In the genomic region with DNA sequence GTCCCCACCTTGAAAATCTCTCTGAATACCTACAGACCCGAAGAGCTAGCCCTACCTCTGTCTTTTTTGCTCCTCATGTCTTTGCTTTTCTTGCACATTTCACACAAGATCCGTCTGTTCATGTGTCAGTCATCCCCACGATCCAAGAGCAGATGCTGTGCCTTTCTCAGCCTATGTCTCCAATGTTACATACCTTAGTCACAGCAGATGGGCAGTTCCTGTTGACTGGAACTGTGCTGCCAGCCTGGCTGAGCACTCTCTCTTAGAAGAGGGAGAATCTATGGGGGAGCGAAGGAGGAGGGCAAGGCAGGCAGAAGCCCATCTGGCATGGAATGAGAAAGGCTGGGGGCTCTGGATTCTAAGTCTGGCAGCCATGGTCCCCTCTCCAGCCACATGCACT, we compare ENCODE assay signal across 24 mouse cellular contexts. TPM values are rescaled to one million over a fixed set of nuclear protein-coding genes. Genes with fewer than 3 reads are reported as not detected.
DNase-seq lines count a peak whose midpoint lies in the region; ATAC-seq lines count a peak whose summit lies in the region.
"Had no signal": no experiment of that assay in that cellular context is flagged by ENCODE, and none has a peak within 500 bp of the region (broad histone marks: within the 10 kb centered on the region; RNA-seq: fewer than 3 reads in every experiment).

No protein-coding gene starts in this region.

- no peaks in the 10 kb centered on the region for H3K36me3 ChIP-seq in hindbrain, embryonic 14.5 days (replicated peaks; ENCODE audit: control insufficient read depth, insufficient read depth)
- no peaks in the 10 kb centered on the region for H3K36me3 ChIP-seq in hindbrain, embryonic 11.5 days (ENCODE audit: control insufficient read depth, insufficient read depth, low read length)
- H3K36me3 ChIP-seq in forebrain, embryonic 16.5 days (ENCODE audit: control insufficient read depth, insufficient read depth), result no peaks in the 10 kb centered on the region
- H3K36me3 ChIP-seq in embryonic facial prominence, embryonic 10.5 days (replicated peaks), result no peaks in the 10 kb centered on the region
- H3K36me3 ChIP-seq: intestine, embryonic 15.5 days; midbrain, embryonic 15.5 days; neural tube, embryonic 15.5 days; stomach, embryonic 15.5 days had no signal

- H3K9ac ChIP-seq in hindbrain, embryonic 14.5 days, result no peak overlapping the region
- no peak overlapping the region for H3K9ac ChIP-seq in hindbrain, embryonic 11.5 days (ENCODE audit: low read depth, low read length)
- H3K9ac ChIP-seq in forebrain, embryonic 16.5 days (replicated peaks; ENCODE audit: low read depth, low read length), result no peak overlapping the region; the same call in 1 of the 2 replicates
- H3K9ac ChIP-seq: intestine, embryonic 15.5 days; midbrain, embryonic 15.5 days; neural tube, embryonic 15.5 days; stomach, embryonic 15.5 days had no signal

- H3K4me3 ChIP-seq in hindbrain, embryonic 14.5 days (replicated peaks; ENCODE audit: low read length), result no peak overlapping the region
- H3K4me3 ChIP-seq in hindbrain, embryonic 11.5 days (ENCODE audit: low read depth, low read length), result no peak overlapping the region
- H3K4me3 ChIP-seq in forebrain, embryonic 16.5 days (replicated peaks; ENCODE audit: low read length), result no peak overlapping the region
- no peak overlapping the region for H3K4me3 ChIP-seq in embryonic facial prominence, embryonic 10.5 days
- H3K4me3 ChIP-seq: heart, adult 2 months; intestine, embryonic 15.5 days; midbrain, embryonic 15.5 days; neural tube, embryonic 15.5 days; stomach, embryonic 15.5 days had no signal

- no peaks in the 10 kb centered on the region for H3K27me3 ChIP-seq in hindbrain, embryonic 14.5 days (ENCODE audit: control insufficient read depth, insufficient read depth, low read length)
- H3K27me3 ChIP-seq in hindbrain, embryonic 11.5 days (ENCODE audit: control insufficient read depth, insufficient read depth, low read length), result no peaks in the 10 kb centered on the region
- H3K27me3 ChIP-seq in forebrain, embryonic 16.5 days (replicated peaks; ENCODE audit: control insufficient read depth, insufficient read depth, low read length), result no peaks in the 10 kb centered on the region
- peaks cover 24% of the 10 kb centered on the region for H3K27me3 ChIP-seq in embryonic facial prominence, embryonic 10.5 days (replicated peaks; ENCODE audit: low read depth, poor library complexity, severe bottlenecking)
- H3K27me3 ChIP-seq: intestine, embryonic 15.5 days; midbrain, embryonic 15.5 days; stomach, embryonic 15.5 days had no signal

- 70% methylated on average over 4 of the region's 4 CpGs for WGBS in hindbrain, embryonic 14.5 days
- WGBS in hindbrain, embryonic 11.5 days, result 85% methylated on average over 4 of the region's 4 CpGs
- whole genome bisulfite sequencing in forebrain, embryonic 16.5 days, result 47% methylated on average over 4 of the region's 4 CpGs
- WGBS in embryonic facial prominence, embryonic 10.5 days, result 75% methylated on average over 4 of the region's 4 CpGs

- H3K4me1 ChIP-seq in hindbrain, embryonic 14.5 days (replicated peaks; ENCODE audit: control insufficient read depth, insufficient read depth, low read length), result no peaks in the 10 kb centered on the region
- H3K4me1 ChIP-seq in hindbrain, embryonic 11.5 days (replicated peaks; ENCODE audit: control insufficient read depth, insufficient read depth, low read length), result no peaks in the 10 kb centered on the region
- peaks cover 8% of the 10 kb centered on the region; the same call in 1 of the 2 replicates for H3K4me1 ChIP-seq in forebrain, embryonic 16.5 days (replicated peaks; ENCODE audit: control insufficient read depth, insufficient read depth, low read length)
- peaks cover 7% of the 10 kb centered on the region for H3K4me1 ChIP-seq in embryonic facial prominence, embryonic 10.5 days
- H3K4me1 ChIP-seq: intestine, embryonic 15.5 days; midbrain, embryonic 15.5 days; stomach, embryonic 15.5 days had no signal

- no peak for ATAC-seq in hindbrain, embryonic 14.5 days (ENCODE audit: low FRiP score)
- no peak for ATAC-seq in hindbrain, embryonic 11.5 days (ENCODE audit: low FRiP score)
- peak; percentile 54; the same call in 1 of the 2 replicates for ATAC-seq in forebrain, embryonic 16.5 days
- ATAC-seq: intestine, embryonic 15.5 days; lung, postnatal 0 days; midbrain, embryonic 15.5 days had no signal

- no peak overlapping the region for H3K4me2 ChIP-seq in hindbrain, embryonic 14.5 days (replicated peaks)
- no peak overlapping the region for H3K4me2 ChIP-seq in hindbrain, embryonic 11.5 days (replicated peaks; ENCODE audit: low read depth, low read length)
- H3K4me2 ChIP-seq in forebrain, embryonic 16.5 days (ENCODE audit: low read length), result no peak overlapping the region
- H3K4me2 ChIP-seq: intestine, embryonic 15.5 days; midbrain, embryonic 15.5 days; neural tube, embryonic 15.5 days; stomach, embryonic 15.5 days had no signal

- peak overlapping the region; percentile 39; the same call in 1 of the 2 replicates for H3K27ac ChIP-seq in hindbrain, embryonic 14.5 days
- H3K27ac ChIP-seq in hindbrain, embryonic 11.5 days (ENCODE audit: low read depth, low read length), result no peak overlapping the region
- H3K27ac ChIP-seq in forebrain, embryonic 16.5 days (ENCODE audit: low read length), result no peak overlapping the region
- H3K27ac ChIP-seq in embryonic facial prominence, embryonic 10.5 days (replicated peaks), result no peak overlapping the region
- H3K27ac ChIP-seq: heart, adult 2 months; intestine, embryonic 15.5 days; midbrain, embryonic 15.5 days; neural tube, embryonic 15.5 days; stomach, embryonic 15.5 days had no signal

- no peak for DNase-seq in hindbrain, embryonic 14.5 days (ENCODE audit: low spot score)
- DNase-seq in hindbrain, embryonic 11.5 days (ENCODE audit: low spot score), result no peak
- DNase-seq in left cerebral cortex, postnatal 36 days (ENCODE audit: low spot score in 2 of 2), result peak; percentile 43 to 45
- DNase-seq in left cerebral cortex, postnatal 10 days (ENCODE audit: extremely low spot score in 1 of 2, low spot score in 2 of 2), result no peak
- DNase-seq in layer of hippocampus, adult 8-10 months (ENCODE audit: low spot score in 2 of 2), result peak; percentile 60 to 62
- DNase-seq in embryonic facial prominence, embryonic 10.5 days (ENCODE audit: low spot score), result no peak
- DNase-seq in Muller cell, postnatal 12 days (ENCODE audit: inconsistent ontology term), result no peak
- DNase-seq: adrenal gland, postnatal 10 days; cerebellum, adult 18-20 months; cerebellum, postnatal 36 days; gastrocnemius, postnatal 14 days; heart, adult 2 months; heart, postnatal 36 days; kidney, adult 9 months; kidney, postnatal 25 days; liver; right cerebral cortex, postnatal 14 days; thymus, adult 2 months had no signal

- intact Hi-C loops in left cerebral cortex, postnatal 36 days (cut with DNase I), result no loop called here
- intact Hi-C loops in left cerebral cortex, postnatal 10 days (cut with DNase I), result no loop called here

- H3K9me3 ChIP-seq in hindbrain, embryonic 14.5 days (ENCODE audit: control insufficient read depth, low read length), result no peaks in the 10 kb centered on the region
- no peaks in the 10 kb centered on the region for H3K9me3 ChIP-seq in hindbrain, embryonic 11.5 days (ENCODE audit: control insufficient read depth, low read length)
- no peaks in the 10 kb centered on the region for H3K9me3 ChIP-seq in forebrain, embryonic 16.5 days (ENCODE audit: control insufficient read depth, low read length)
- H3K9me3 ChIP-seq in embryonic facial prominence, embryonic 10.5 days, result no peaks in the 10 kb centered on the region
- H3K9me3 ChIP-seq: intestine, embryonic 15.5 days; midbrain, embryonic 15.5 days; neural tube, embryonic 15.5 days; stomach, embryonic 15.5 days had no signal

RNA-seq across cellular contexts. Expression of a gene that starts 46.4 kb away (rescaled TPM):
- 86.6 and 101 TPM in 2 replicates for polyA plus RNA-seq in hindbrain, embryonic 14.5 days (2014; fragmentation: Nextera tagmentation; extraction: Ambion mirVana)
- polyA plus RNA-seq in hindbrain, embryonic 11.5 days (2014; fragmentation: Nextera tagmentation; extraction: Ambion mirVana), result 46.9 and 53.7 TPM in 2 replicates
- 100 to 1,000 TPM in 1 of 2 experiments, 10 to 100 TPM in 1; 98.6 to 100 TPM for total RNA-seq in left cerebral cortex, postnatal 36 days (2021)
- total RNA-seq in left cerebral cortex, postnatal 10 days (2021), result 100 to 1,000 TPM; 113 to 118 TPM
- polyA plus RNA-seq in forebrain, embryonic 16.5 days (2015; fragmentation: Nextera tagmentation; extraction: Ambion mirVana), result 47.8 and 50.2 TPM in 2 replicates
- 10 to 100 TPM; 85.8 to 99.0 (median 90.4) TPM for total RNA-seq in layer of hippocampus, adult 8-10 months (2022)
- polyA plus RNA-seq in embryonic facial prominence, embryonic 10.5 days (2016; fragmentation: Nextera tagmentation; extraction: Ambion mirVana), result 30.2 and 30.3 TPM in 2 replicates

Comparison
In these comparisons a context has a peak if more than half of its experiments do, and no peak if none do; other contexts are left out.
1. DNase-seq: peak in left cerebral cortex, postnatal 36 days (2 of 2) and layer of hippocampus, adult 8-10 months (2 of 2); none in hindbrain, embryonic 14.5 days (single experiment), hindbrain, embryonic 11.5 days (single experiment), left cerebral cortex, postnatal 10 days (0 of 2), embryonic facial prominence, embryonic 10.5 days (single experiment) and Muller cell, postnatal 12 days (single experiment).